Mouse (Mus musculus): ENCODE data around the gene Zfp800. TPM values are rescaled to one million over a fixed set of nuclear protein-coding genes. Genes with fewer than 3 reads are reported as not detected.

Zfp800 gene
- total RNA-seq, 2 experiments from 2014 or later, result 36.1 to 40.3 TPM

DNA sequence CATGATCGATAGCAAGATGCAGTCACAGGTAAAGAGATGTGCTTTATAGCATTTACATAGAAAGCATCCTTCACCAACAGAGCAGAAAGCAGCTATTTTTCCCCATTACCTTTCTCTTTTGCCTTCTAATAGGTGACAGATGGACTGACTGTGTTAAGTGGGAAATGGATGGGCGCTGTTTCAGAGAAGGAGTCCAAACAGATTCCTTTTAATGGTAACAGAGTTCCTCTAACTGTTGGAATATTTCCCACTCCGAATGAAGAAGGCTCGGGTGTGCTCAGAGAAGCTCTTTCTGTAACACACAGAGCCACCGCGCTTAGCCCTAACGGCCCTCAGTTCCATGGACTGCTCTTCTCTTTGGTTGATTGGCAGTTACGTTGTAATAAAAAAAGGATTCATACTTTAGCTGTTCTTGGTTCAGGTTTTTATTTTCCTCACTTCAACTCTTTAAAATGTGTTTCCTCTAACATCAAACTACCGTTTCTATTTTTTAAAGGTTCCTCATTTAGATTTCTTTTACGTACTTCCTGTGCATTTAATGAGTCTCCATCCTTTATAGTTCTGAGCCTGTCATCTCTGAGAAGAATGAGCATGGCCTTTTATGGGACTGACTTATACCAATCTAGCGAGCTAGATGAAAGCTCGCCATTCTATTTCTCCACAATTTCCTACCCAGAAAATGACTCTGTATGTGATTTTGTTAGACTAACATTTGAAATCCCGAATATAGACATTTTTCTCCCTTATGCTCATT, 78.8 kb downstream of the Zfp800 start:
- ATAC-seq (ENCODE audit: poor library complexity, severe bottlenecking), result peak; percentile 77

DNA sequence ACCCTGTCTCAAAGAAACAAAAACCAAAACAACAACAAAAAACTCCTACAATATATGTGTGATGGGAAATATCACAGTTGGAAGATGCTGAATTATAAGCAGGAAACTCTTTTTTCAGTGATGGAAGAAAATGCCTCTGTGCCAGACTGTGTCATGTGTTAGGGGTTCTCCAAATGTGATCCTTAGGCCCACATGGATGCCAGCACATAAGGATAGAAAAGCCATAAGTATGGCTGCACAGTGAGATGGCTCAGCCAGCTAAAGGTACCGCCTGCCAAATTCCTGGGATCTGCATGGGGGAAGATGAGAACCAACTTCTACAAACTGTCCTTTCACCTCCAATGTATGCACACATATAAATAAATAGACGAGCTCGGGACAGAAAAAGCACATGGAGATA, 82.6 kb downstream of the Zfp800 start:
- no peak for ATAC-seq (ENCODE audit: poor library complexity, severe bottlenecking)

- no peak for ATAC-seq (ENCODE audit: poor library complexity, severe bottlenecking)
Measured at GRCm38 (mm10) chr6:28312067-28312466, 85.7 kb downstream of the Zfp800 start.

GRCm38 (mm10) chr6:28309692-28310091, 88.1 kb downstream of the Zfp800 start:
- ATAC-seq (ENCODE audit: poor library complexity, severe bottlenecking), result no peak

DNA sequence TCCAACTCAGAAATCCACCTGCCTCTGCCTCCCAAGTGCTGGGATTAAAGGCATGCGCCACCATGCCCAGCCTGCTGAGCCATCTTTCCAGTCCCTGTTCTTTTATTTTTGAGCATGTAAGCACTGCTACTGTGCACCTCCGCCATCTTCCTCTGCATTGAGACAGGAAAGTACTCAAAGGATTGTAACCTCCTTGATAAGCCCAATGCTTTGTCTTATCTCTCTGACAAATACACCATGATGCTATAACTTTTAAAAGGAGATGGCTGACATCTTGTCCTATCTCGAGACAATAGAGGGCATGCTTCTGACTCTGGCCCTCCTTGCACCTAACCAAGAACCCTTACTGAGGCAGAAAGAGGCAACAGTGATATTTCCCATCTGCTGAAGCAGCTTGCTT, 88.9 kb downstream of the Zfp800 start:
- no peak for ATAC-seq (ENCODE audit: poor library complexity, severe bottlenecking)

DNA sequence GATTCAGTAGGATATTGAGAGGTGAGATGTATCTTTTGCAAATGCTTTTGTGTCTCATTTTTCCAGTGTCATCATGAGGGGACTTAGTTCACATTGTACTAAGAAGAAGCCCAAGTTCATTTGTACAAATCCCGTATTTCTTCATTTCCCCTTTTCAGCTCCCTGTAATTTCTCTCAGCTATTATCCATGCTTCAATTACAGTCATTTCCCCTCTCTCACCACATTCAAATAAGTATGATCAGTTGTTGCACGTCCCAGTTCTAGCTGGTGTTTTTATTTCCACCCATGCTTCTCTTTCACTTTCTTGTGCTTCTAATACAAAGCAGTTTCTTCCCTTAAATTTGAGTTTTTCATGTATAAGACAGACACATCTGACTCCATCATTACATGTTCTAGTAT, 91.1 kb downstream of the Zfp800 start:
- ATAC-seq (ENCODE audit: poor library complexity, severe bottlenecking), result no peak

DNA sequence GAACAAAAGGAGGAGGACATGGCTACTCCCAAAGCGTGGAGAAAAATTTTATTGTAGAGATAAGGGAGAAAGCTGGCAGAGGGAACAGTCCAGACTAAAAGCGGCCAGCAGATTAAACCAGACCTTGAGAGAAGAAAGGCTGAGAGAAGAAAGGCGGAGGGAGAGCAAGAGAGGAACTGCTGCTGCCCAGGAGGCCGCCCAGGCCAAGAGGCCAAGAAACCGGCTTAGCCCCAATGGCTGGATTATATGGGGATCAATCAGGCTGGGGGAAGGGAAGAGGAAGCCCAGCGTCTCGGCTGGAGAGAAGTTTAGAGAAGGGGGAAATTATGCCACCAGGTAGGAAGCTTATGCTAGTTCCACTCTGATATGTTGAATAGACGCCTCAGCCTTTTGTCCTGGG, 101.5 kb downstream of the Zfp800 start:
- ATAC-seq (ENCODE audit: poor library complexity, severe bottlenecking), result no peak

- ATAC-seq (ENCODE audit: poor library complexity, severe bottlenecking), result no peak
Measured at GRCm38 (mm10) chr6:28295581-28295980, 102.2 kb downstream of the Zfp800 start.

DNA sequence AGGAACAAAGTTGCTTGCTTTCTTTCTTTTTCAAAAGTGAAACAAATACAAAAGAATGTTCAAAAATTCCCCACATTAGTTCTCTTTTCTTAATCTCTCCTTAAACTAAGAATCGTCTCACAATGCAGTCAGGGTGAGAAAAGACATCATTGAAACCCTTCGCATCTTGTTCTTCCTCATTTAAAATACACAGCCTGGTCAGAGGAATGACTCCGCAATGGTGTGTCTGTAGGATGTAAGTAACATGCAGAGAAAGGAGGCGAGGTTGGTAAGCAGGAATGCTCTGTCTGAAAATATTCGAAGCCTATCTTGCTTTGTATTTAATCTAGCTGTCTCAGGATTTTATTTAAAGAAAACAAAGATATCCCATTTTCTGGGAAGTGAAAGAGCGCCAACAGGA, 105.0 kb downstream of the Zfp800 start:
- peak; percentile 70 for ATAC-seq (ENCODE audit: poor library complexity, severe bottlenecking)

- no peak for ATAC-seq (ENCODE audit: poor library complexity, severe bottlenecking)
Measured at GRCm38 (mm10) chr6:28279886-28280285, 117.9 kb downstream of the Zfp800 start.

DNA sequence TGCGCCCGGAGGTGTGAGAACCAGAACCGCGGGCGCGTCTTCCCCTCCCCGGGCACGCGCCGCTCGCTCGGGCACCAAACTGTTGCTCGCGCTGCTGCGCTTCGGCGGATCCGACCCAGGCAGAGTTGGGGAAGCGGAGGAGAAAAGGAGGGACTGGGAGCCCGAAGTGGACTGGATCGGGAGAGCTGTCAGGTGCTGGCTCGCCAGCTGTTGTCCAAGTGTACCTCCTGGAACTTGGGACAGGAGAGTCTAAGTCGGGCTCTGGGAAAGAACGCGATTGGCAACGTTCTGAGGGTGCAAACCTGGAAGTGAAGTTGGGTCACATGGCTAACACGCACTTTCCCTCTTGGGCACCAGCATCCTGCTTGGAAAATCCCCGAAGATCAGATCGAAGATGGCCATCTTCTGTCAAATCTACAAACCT, 135.6 kb downstream of the Zfp800 start:
- ATAC-seq (ENCODE audit: poor library complexity, severe bottlenecking), result peak; percentile 50; the same call in 1 of the 2 replicates

GRCm38 (mm10) chr6:28261307-28262197, 136.3 kb downstream of the Zfp800 start:
- peak; percentile 86 for ATAC-seq (ENCODE audit: poor library complexity, severe bottlenecking)

GRCm38 (mm10) chr6:28260425-28261191, 137.2 kb downstream of the Zfp800 start:
- peak; percentile 58 for ATAC-seq (ENCODE audit: poor library complexity, severe bottlenecking)

DNA sequence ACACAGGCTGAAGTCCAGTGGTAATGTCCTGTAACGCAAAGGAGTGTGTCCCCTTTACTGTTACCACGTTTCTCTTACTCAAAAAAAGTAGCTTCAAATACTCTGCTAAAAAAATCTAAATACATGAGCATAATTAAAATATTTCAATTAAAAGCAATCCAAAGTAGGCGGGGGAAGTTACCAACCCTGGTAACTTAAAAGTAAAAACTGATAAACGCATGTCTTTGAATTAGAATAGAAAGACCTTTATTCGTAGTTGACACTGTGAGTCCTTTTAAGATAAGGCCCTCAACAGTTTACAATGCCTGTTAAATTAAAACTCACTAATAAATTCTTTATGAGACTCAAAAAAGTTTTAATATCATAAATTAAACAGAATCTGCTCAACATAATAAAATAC, 138.1 kb downstream of the Zfp800 start:
- ATAC-seq (ENCODE audit: poor library complexity, severe bottlenecking), result no peak

- ATAC-seq (ENCODE audit: poor library complexity, severe bottlenecking), result no peak
Measured at GRCm38 (mm10) chr6:28258440-28258839, 139.4 kb downstream of the Zfp800 start.

DNA sequence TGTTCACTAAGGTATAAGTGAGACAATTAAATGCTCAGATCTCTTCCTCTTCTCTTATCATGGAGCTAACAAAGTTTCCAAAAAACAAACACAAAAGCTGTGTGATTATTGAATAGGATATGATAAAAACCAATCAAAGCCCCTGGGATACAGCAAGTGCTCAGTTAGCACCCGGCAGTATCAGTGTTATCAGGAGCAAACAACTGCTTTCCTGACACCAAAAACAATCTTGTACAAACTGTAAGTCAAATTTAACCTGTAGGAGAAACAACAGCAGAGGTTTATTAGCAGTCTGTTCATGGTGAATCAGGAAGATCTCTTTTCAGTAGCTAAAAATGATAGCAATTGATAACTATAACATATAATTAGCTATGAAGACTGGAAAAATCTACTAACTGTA, 140.0 kb downstream of the Zfp800 start:
- no peak for ATAC-seq (ENCODE audit: poor library complexity, severe bottlenecking)

GRCm38 (mm10) chr6:28252790-28253189, 145.0 kb downstream of the Zfp800 start:
- no peak for ATAC-seq (ENCODE audit: poor library complexity, severe bottlenecking)

- no peak for ATAC-seq (ENCODE audit: poor library complexity, severe bottlenecking)
Measured at GRCm38 (mm10) chr6:28248211-28248610, 149.6 kb downstream of the Zfp800 start.

- 0 out of 2 replicates have a peak, but pooled peaks have one; percentile 21 for ATAC-seq (ENCODE audit: poor library complexity, severe bottlenecking)
Measured at GRCm38 (mm10) chr6:28232618-28233361, 165.0 kb downstream of the Zfp800 start.

DNA sequence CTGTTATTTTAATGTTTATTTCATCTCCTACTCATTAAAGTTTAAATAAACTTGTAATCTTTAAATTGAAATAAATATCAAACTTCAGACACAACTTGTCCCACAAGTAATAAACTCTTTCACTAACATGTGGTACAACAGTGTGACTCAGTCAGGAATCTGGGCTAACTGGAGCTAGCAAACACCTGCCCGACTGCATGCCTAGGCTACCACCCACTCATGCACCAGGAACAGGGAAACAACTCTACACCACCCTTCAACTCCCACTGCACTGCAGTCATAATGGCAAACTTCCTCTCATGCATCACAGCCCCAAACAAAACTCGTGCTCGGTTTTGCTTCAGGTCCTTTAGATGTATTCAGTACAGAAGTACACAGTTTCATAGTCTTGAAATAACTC, 169.7 kb downstream of the Zfp800 start:
- ATAC-seq (ENCODE audit: poor library complexity, severe bottlenecking), result no peak
